Mouse (Mus musculus) retina, postnatal 1 day (tissue): ENCODE measurements at regions not wholly inside any gene's neighbourhood (a gene's known extent, or its start where the extent isn't known, plus 50 kb on each side); places are given as distances from the start of the nearest gene placed in this dataset.
"Not testable (repeated sequence)": the region's sequence is repeated elsewhere in the genome, so short reads cannot be mapped to it uniquely, and the experiment has no call there.

Source experiments
- DNase-seq: peaks from one replicate; pipeline ENCODE4 v3.0.0-alpha.2; 2012

- DNase-seq: peak; percentile 43
Observed at GRCm38 (mm10) chr13:97333801-97334534, 93.1 kb downstream of the Enc1 start.

- no peak for DNase-seq
Observed at GRCm38 (mm10) chr13:97331072-97331471, 90.2 kb downstream of the Enc1 start.

GRCm38 (mm10) chr13:97321307-97321706 lies 80.4 kb downstream of the Enc1 start:
- DNase-seq: not testable (repeated sequence)

GRCm38 (mm10) chr13:97320756-97321155 lies 79.9 kb downstream of the Enc1 start:
- no peak for DNase-seq

- peak; percentile 19 for DNase-seq
Observed at GRCm38 (mm10) chr13:97320298-97320697, 79.4 kb downstream of the Enc1 start.

- DNase-seq: peak; percentile 32
Observed at GRCm38 (mm10) chr13:97317633-97318032, 76.7 kb downstream of the Enc1 start.

- peak; percentile 52 for DNase-seq
Observed at GRCm38 (mm10) chr13:97312420-97313370, 71.8 kb downstream of the Enc1 start.

- DNase-seq: no peak
Observed at GRCm38 (mm10) chr13:97311340-97311739, 70.4 kb downstream of the Enc1 start.

GRCm38 (mm10) chr13:97310855-97311189 lies 69.9 kb downstream of the Enc1 start:
- DNase-seq: no peak

GRCm38 (mm10) chr13:97310186-97310854 lies 69.4 kb downstream of the Enc1 start:
- DNase-seq: no peak

- no peak for DNase-seq
Observed at GRCm38 (mm10) chr13:97309411-97309810, 68.5 kb downstream of the Enc1 start.

- DNase-seq: no peak
Observed at GRCm38 (mm10) chr13:97308431-97308830, 67.5 kb downstream of the Enc1 start.
